Mouse (Mus musculus) cerebellum, adult 2 months (tissue): Measurements from ENCODE around the gene Olfr1076. TPM values are rescaled to one million over a fixed set of nuclear protein-coding genes. Genes with fewer than 3 reads are reported as not detected.
"Not testable (repeated sequence)": the region's sequence is repeated elsewhere in the genome, so short reads cannot be mapped to it uniquely, and the experiment has no call there.

Experiments
- DNase-seq, 2 experiments: peaks; one replicate each; pipeline ENCODE4 v3.0.0; 2021
- H3K27ac ChIP-seq: fragments of 200-500 bp; 2 replicates; pipeline ENCODE4 v1.5.1; 2012; ENCODE audit warnings: low read length, control low read depth, inconsistent platforms; ENCODE audit not compliant: insufficient read depth
- H3K27me3 ChIP-seq: fragments of 200-500 bp; 2 replicates; pipeline ENCODE4 v1.6.1; 2012; ENCODE audit warnings: inconsistent platforms, mild to moderate bottlenecking, low read length, moderate library complexity; ENCODE audit not compliant: control insufficient read depth, insufficient read depth
- H3K4me1 ChIP-seq: fragments of 200-500 bp; 2 replicates; pipeline ENCODE4 v1.6.1; 2011; ENCODE audit warnings: low read length; ENCODE audit not compliant: control insufficient read depth, insufficient read depth
- H3K4me3 ChIP-seq: fragments of 200-500 bp; replicated peaks from 2 replicates; pipeline ENCODE3; 2011; ENCODE audit warnings: mild to moderate bottlenecking, low read depth, low read length, control low read depth; ENCODE audit not compliant: insufficient read depth
- CTCF ChIP-seq: fragments of 200-500 bp; IDR thresholded peaks from 2 replicates; pipeline ENCODE4 v1.5.1; 2011; ENCODE audit warnings: low read depth, mild to moderate bottlenecking, control low read depth, low read length, moderate library complexity, borderline replicate concordance; ENCODE audit not compliant: insufficient read depth
- POLR2A ChIP-seq: fragments of 200-500 bp; IDR thresholded peaks from 2 replicates; pipeline ENCODE4 v1.6.1; 2011; ENCODE audit warnings: low read length, control low read depth, borderline replicate concordance; ENCODE audit not compliant: insufficient read depth
- WGBS: fragments of 180-500 bp; shearing (Covaris S2); methylation state at CpG from one replicate; pipeline ENCODE4 v1.1.7; 2018; 5-methylcytosine and 5-hydroxymethylcytosine counted together
- polyA plus RNA-seq: library from polyadenylated mRNA; depleted of rRNA; stranded (reverse); fragments of >200 nt; gene quantifications from 2 replicates; pipeline ENCODE4 v1.2.3, GENCODE M21; 2012; rRNA removed

Gene Olfr1076
- polyA plus RNA-seq = not detected in 2 replicates

DNA sequence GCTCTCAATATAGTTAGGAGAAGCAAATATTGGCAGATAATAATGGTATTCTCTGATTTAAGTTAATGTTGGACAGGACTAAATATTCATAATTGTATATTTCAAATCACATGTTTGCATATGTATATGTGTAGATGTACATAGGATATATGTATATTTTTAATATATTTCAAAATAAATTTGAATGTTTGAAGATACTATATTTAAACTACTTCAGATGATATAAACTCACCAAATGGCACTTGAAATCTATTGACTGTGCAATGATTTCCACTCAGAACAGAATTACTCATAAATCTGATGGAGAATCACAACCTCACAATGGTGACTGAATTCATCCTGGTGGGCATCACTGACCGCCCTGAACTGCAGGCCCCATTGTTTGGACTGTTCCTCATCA, at the start of gene Olfr1076:
Gene Olfr1076 (plus strand): TSS at position 301 of the 400 bp plus-strand sequence.
- H3K4me3 ChIP-seq = no peak within 1 kb of the TSS
- DNase-seq = no peak
- TF ChIP-seq CTCF (no peak), POLR2A (no peak)
- no peaks in the 10 kb centered on the region for H3K27me3 ChIP-seq
- no peak within 1 kb of the TSS for H3K27ac ChIP-seq
- no peaks in the 10 kb centered on the region for H3K4me1 ChIP-seq
- WGBS = 85% methylated on average over 1 of the region's 1 CpGs

DNA sequence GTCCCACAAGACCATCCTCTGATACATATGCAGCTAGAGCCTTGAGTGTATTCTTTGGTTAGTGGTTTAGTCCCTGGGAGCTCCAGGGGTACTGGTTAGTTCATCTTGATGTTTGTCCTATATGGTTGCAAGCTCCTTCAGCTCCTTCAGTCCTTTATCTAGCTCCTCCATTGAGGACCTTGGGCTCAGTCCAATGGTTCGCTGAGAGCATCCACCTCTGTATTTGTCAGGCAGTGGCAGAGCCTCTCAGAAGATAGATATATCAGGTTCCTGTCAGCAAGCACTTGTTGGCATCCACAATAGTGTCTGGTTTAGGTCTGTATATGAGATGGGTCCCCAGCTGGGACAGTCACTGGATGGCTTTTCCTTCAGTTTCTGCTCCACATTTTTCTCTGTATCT, 47.8 kb upstream of the Olfr1076 start:
- no peak for DNase-seq
- Histone ChIP-seq H3K27ac (no peak overlapping the region), H3K27me3 (no peaks in the 10 kb centered on the region), H3K4me1 (no peaks in the 10 kb centered on the region), H3K4me3 (no peak overlapping the region)
- WGBS = 80% methylated on average over 1 of the region's 1 CpGs
- TF ChIP-seq POLR2A (no peak), CTCF (no peak)

DNA sequence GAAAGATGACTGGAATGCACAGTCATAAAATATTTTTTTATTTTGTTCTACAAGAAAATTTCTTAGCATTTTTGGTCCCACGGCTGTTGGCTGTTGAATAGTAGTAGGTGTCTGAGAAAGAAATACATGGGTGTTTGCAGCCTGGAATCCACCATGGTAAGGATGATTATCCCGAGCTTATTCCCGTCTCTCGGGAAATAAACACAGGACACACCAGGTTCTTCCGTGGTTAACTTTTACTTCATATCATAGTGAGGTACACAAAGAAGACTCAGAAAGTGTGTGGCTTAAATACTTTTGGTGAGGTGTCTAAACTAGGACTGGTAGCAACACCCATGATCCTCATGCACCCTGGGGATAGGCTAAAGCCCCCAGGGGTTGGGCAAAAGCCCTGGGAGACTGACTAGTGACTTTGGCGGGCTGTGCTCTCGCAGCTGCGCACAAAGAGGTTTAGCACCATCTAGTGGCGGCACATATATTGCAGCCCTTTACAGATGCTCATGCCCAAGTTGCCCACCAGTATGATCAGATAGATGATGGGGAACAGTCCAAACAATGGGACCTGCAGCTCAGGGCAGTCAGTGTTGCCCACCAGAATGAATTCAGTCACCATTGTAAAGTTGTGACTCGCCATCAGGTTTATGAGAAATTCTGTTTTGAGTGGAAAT, 43.7 kb upstream of the Olfr1076 start:
- 28% methylated on average over 10 of the region's 10 CpGs for WGBS
- peak; percentile 8 to 38 for DNase-seq
- Histone ChIP-seq H3K4me3 (no peak overlapping the region), H3K4me1 (no peaks in the 10 kb centered on the region), H3K27ac (no peak overlapping the region), H3K27me3 (no peaks in the 10 kb centered on the region)
- no peak for TF ChIP-seq POLR2A
- TF ChIP-seq CTCF = peak; percentile 53; the same call in 1 of the 2 replicates

DNA sequence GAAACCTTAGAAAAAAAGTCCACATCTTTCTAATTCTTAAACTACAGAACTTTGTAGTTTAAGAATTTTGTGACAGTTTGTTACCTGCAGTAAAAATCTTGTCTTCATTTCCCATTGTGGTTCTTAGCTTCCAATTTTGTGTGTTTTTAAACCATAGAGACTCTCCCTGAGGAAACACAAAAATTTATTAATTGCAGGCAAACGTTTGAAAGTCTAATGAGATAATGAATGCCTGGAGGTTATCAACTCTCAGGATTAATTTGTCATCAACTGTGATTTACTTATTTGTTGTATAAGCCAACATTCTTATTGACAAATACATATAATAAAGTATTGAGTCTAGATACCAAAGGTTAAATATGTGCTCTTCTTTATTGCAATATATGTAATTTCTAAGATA, 21.0 kb upstream of the Olfr1076 start, which contains the start of gene Olfr228:
Gene Olfr228 (minus strand): TSS at position 101 of the 400 bp plus-strand sequence.
- TF ChIP-seq CTCF (no peak), POLR2A (no peak)
- WGBS = 43% methylated on average over 1 of the region's 1 CpGs
- DNase-seq = no peak
- no peaks in the 10 kb centered on the region for H3K27me3 ChIP-seq
- no peaks in the 10 kb centered on the region for H3K4me1 ChIP-seq
- no peak within 1 kb of the TSS for H3K27ac ChIP-seq
- H3K4me3 ChIP-seq = no peak within 1 kb of the TSS

DNA sequence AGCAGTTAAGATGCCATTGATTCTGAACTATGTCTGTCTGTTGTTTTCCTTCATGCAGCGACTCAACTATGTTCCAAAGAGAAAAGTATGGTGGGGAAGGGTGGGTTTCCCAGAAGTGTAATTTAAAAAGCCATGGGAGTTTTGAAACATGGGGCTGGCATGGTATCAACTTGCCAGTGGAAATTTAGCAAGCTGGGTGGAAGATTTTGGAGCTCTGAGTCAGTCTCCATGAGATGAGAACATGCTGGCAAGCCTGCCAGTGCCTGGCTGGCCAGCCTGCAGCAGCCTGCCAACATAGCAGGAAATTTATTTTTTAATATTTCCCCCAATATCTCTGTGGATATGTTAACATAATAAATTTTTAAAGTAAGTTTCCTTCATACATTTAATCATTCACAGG, 22.7 kb downstream of the Olfr1076 start:
- TF ChIP-seq CTCF (no peak), POLR2A (no peak)
- no peak overlapping the region for H3K27ac ChIP-seq
- WGBS = 26% methylated on average over 1 of the region's 1 CpGs
- no peaks in the 10 kb centered on the region for H3K27me3 ChIP-seq
- no peaks in the 10 kb centered on the region for H3K4me1 ChIP-seq
- no peak overlapping the region for H3K4me3 ChIP-seq
- no peak for DNase-seq

DNA sequence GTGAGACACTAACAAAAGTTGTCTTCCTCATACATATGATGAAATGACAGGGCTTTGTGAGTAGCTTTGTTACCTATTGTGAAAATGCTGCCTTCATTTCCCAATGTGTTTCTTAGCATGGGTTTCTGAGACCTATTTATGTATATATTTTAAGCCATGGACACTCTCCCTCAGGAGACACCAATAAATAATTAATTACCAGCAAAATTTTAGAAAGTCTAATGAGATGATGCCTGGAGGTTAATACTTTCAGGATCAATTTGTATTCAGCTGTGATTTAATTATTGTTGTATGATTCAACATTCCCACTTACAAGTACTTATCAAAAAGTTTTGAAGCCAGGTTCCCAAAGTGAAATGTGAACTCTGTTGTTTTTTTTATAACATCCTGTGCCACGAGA, 34.1 kb downstream of the Olfr1076 start, which contains the start of gene Olfr1079:
Gene Olfr1079 (minus strand): TSS at position 101 of the 400 bp plus-strand sequence.
- TF ChIP-seq CTCF (no peak), POLR2A (no peak)
- Histone ChIP-seq H3K27me3 (no peaks in the 10 kb centered on the region), H3K4me3 (no peak within 1 kb of the TSS), H3K27ac (no peak within 1 kb of the TSS), H3K4me1 (no peaks in the 10 kb centered on the region)
- DNase-seq = no peak
- WGBS = 37% methylated on average over 1 of the region's 1 CpGs

DNA sequence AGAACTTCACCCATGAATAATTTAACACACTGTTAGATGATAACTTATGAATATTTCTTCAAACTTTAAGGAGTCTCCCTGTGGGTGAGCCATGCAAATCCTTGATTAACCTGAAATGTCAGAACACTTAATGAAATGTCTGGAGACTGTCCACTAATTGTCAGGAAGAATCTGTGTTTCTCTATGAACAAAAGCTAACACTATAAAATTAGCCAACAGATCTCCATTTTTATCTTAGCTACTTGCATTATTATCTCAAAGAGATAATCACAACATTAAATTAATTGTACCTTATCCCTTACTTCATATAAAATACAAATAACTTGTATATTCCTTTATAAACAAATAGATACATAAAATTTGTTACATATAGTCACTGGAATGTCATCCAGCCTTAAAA, 49.9 kb downstream of the Olfr1076 start, which contains the start of gene Olfr1080:
Gene Olfr1080 (minus strand): TSS at position 101 of the 400 bp plus-strand sequence.
- not testable (repeated sequence) for H3K27ac ChIP-seq, H3K27me3 ChIP-seq, DNase-seq, H3K4me1 ChIP-seq, H3K4me3 ChIP-seq

Other genes starting within 250 kb of the Olfr1076 start
- gene Olfr1051, start 229.4 kb upstream of the Olfr1076 start, polyA plus RNA-seq = not detected in 2 replicates
- gene Olfr1052, start 216.0 kb upstream of the Olfr1076 start, polyA plus RNA-seq = not detected in 2 replicates
- not detected in 2 replicates for gene Olfr1053, start 193.2 kb upstream of the Olfr1076 start, polyA plus RNA-seq
- not detected in 2 replicates for gene Olfr1054, start 173.0 kb upstream of the Olfr1076 start, polyA plus RNA-seq
- gene Olfr1055, start 158.2 kb upstream of the Olfr1076 start, polyA plus RNA-seq = not detected in 2 replicates
- not detected in 2 replicates for gene Olfr1056, start 146.0 kb upstream of the Olfr1076 start, polyA plus RNA-seq
- not detected in 2 replicates for gene Olfr1057, start 130.1 kb upstream of the Olfr1076 start, polyA plus RNA-seq
- gene Olfr1058, start 119.9 kb upstream of the Olfr1076 start, polyA plus RNA-seq = not detected in 2 replicates
- gene Olfr1061, start 94.4 kb upstream of the Olfr1076 start, polyA plus RNA-seq = not detected in 2 replicates
- not detected in 2 replicates for gene Olfr1062, start 81.7 kb upstream of the Olfr1076 start, polyA plus RNA-seq
- gene Olfr1065, start 57.9 kb upstream of the Olfr1076 start, polyA plus RNA-seq = not detected in 2 replicates
- not detected in 2 replicates for gene Olfr1066, start 52.2 kb upstream of the Olfr1076 start, polyA plus RNA-seq
- not detected in 2 replicates for gene Olfr228, start 21.1 kb upstream of the Olfr1076 start, polyA plus RNA-seq
- gene Olfr1079, start 34.0 kb downstream of the Olfr1076 start, polyA plus RNA-seq = not detected in 2 replicates
- not detected in 2 replicates for gene Olfr1080, start 49.8 kb downstream of the Olfr1076 start, polyA plus RNA-seq
- gene Olfr1082, start 90.5 kb downstream of the Olfr1076 start, polyA plus RNA-seq = not detected in 2 replicates
- gene Olfr1084, start 131.3 kb downstream of the Olfr1076 start, polyA plus RNA-seq = not detected in 2 replicates
- not detected in 2 replicates for gene Olfr1085, start 153.6 kb downstream of the Olfr1076 start, polyA plus RNA-seq
- gene Olfr1086, start 171.6 kb downstream of the Olfr1076 start, polyA plus RNA-seq = not detected in 2 replicates
- gene Olfr1087, start 189.9 kb downstream of the Olfr1076 start, polyA plus RNA-seq = not detected in 2 replicates
- gene Olfr1089, start 225.2 kb downstream of the Olfr1076 start, polyA plus RNA-seq = not detected in 2 replicates